Mouse (Mus musculus): ENCODE measurements at regions not wholly inside any gene's neighbourhood (a gene's known extent, or its start where the extent isn't known, plus 50 kb on each side); places are given as distances from the start of the nearest gene placed in this dataset.

- TF ChIP-seq NELFE (IDR thresholded peaks at IDR 0.05; ENCODE audit: low read depth, low read length) (no peak), POLR2AphosphoS5 (IDR thresholded peaks at IDR 0.05; ENCODE audit: borderline replicate concordance, low read depth, low read length) (no peak), ELF1 (IDR thresholded peaks at IDR 0.05; ENCODE audit: low read depth, low read length) (no peak), RCOR1 (IDR thresholded peaks at IDR 0.05; ENCODE audit: low read depth, low read length) (no peak), ZNF384 (IDR thresholded peaks at IDR 0.05; ENCODE audit: low read depth, low read length) (no peak), TBP (IDR thresholded peaks at IDR 0.05; ENCODE audit: low read depth, low read length) (no peak)
- no peak for DNase-seq (ENCODE audit: low read depth, low spot score)
- no peak overlapping the region for H3K4me3 ChIP-seq (ENCODE audit: control insufficient read depth in 1 of 2, insufficient read depth in 1 of 2, low read depth in 2 of 2, low read length in 2 of 2)
- no peaks in the 10 kb centered on the region for H3K36me3 ChIP-seq (ENCODE audit: control insufficient read depth in 1 of 2, insufficient read depth in 2 of 2, low read length in 2 of 2)
- H3K27ac ChIP-seq (ENCODE audit: control insufficient read depth, low read depth, low read length), result no peak overlapping the region
- no peaks in the 10 kb centered on the region for H3K27me3 ChIP-seq (ENCODE audit: control insufficient read depth in 1 of 2, insufficient read depth in 2 of 2, low read length in 2 of 2)
- no peak overlapping the region for H3K9ac ChIP-seq (ENCODE audit: control insufficient read depth, low read depth, low read length, poor library complexity, severe bottlenecking)
- no peaks in the 10 kb centered on the region for H3K9me3 ChIP-seq (replicated peaks; ENCODE audit: insufficient read depth, low read length)
- H3K4me1 ChIP-seq (ENCODE audit: control insufficient read depth in 1 of 2, insufficient read depth in 2 of 2, low read length in 2 of 2), result no peaks in the 10 kb centered on the region
- H3K79me2 ChIP-seq (ENCODE audit: control insufficient read depth, insufficient read depth, low read length, poor library complexity), result no peaks in the 10 kb centered on the region
These were observed 290.6 kb upstream of the 4931429L15Rik start for GRCm38 (mm10) chr9:46610101-46611005.

DNA sequence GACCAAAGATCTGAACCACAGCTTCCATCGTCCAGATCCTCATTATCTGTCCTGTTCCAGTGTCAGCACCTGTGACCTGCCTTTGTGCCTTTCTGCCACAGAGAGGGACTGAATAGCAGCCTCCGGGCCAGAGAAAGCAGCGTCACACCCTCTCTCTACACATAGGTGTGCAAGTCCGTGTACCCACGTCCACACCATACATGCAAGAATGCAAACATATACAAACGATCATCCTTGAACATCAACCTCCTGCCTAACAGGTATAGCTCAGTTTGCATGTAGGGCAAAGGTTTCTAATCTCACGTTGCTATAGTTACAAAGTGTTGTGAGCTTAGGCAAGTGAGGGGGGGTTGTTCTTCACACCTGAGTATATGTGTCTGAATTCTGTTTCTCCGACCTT is 288.9 kb upstream of the 4931429L15Rik start:
- Histone ChIP-seq H3K4me1 (ENCODE audit: control insufficient read depth in 1 of 2, insufficient read depth in 2 of 2, low read length in 2 of 2) (no peaks in the 10 kb centered on the region), H3K79me2 (ENCODE audit: control insufficient read depth, insufficient read depth, low read length, poor library complexity) (no peaks in the 10 kb centered on the region)

More for the DNA sequence above, 288.9 kb upstream of the 4931429L15Rik start:
- H3K9me3 ChIP-seq (replicated peaks; ENCODE audit: insufficient read depth, low read length), result no peaks in the 10 kb centered on the region
- DNase-seq (ENCODE audit: low read depth, low spot score), result no peak
- no peak overlapping the region for H3K4me3 ChIP-seq (ENCODE audit: control insufficient read depth in 1 of 2, insufficient read depth in 1 of 2, low read depth in 2 of 2, low read length in 2 of 2)
- H3K9ac ChIP-seq (ENCODE audit: control insufficient read depth, low read depth, low read length, poor library complexity, severe bottlenecking), result no peak overlapping the region
- no peaks in the 10 kb centered on the region for H3K36me3 ChIP-seq (ENCODE audit: control insufficient read depth in 1 of 2, insufficient read depth in 2 of 2, low read length in 2 of 2)
- no peak overlapping the region for H3K27ac ChIP-seq (ENCODE audit: control insufficient read depth, low read depth, low read length)
- TF ChIP-seq NELFE (IDR thresholded peaks at IDR 0.05; ENCODE audit: low read depth, low read length), result no peak
- TF ChIP-seq KAT2A (conservative IDR thresholded peaks at IDR 0.05; ENCODE audit: low read depth, low read length), result no peak
- TF ChIP-seq ETS1 (IDR thresholded peaks at IDR 0.05; ENCODE audit: low read depth, low read length), result no peak
- TF ChIP-seq E2F4 (IDR thresholded peaks at IDR 0.05; ENCODE audit: borderline replicate concordance, low read depth, low read length), result no peak
- no peak for TF ChIP-seq JUND (IDR thresholded peaks at IDR 0.05; ENCODE audit: low read depth, low read length)
- no peak for TF ChIP-seq POLR2A (IDR thresholded peaks at IDR 0.05; ENCODE audit: control insufficient read depth in 1 of 2, insufficient read depth in 1 of 2, low read depth in 1 of 2, low read length in 2 of 2, poor library complexity in 1 of 2)
- TF ChIP-seq CTCF (IDR thresholded peaks at IDR 0.05 in 2 of 3, conservative IDR thresholded peaks at IDR 0.05 in 1 of 3; ENCODE audit: control insufficient read depth in 1 of 3, insufficient read depth in 1 of 3, low read depth in 2 of 3, low read length in 3 of 3, poor library complexity in 1 of 3, severe bottlenecking in 1 of 3), result no peak
- TF ChIP-seq SMC3 (IDR thresholded peaks at IDR 0.05; ENCODE audit: low read depth, low read length), result no peak
- TF ChIP-seq BHLHE40 (IDR thresholded peaks at IDR 0.05; ENCODE audit: borderline replicate concordance, low read depth, low read length), result no peak
- no peak for TF ChIP-seq ZC3H11A (IDR thresholded peaks at IDR 0.05; ENCODE audit: low read depth, low read length)
- no peak for TF ChIP-seq SIN3A (IDR thresholded peaks at IDR 0.05; ENCODE audit: low read length)
- no peak for TF ChIP-seq ZNF384 (IDR thresholded peaks at IDR 0.05; ENCODE audit: low read depth, low read length)
- TF ChIP-seq MAZ (IDR thresholded peaks at IDR 0.05; ENCODE audit: low read depth, low read length), result no peak
- no peak for TF ChIP-seq ELF1 (IDR thresholded peaks at IDR 0.05; ENCODE audit: low read depth, low read length)
- no peak for TF ChIP-seq MEF2A (IDR thresholded peaks at IDR 0.05; ENCODE audit: extremely low read depth, insufficient replicate concordance, low read depth, low read length, poor library complexity, severe bottlenecking)
- TF ChIP-seq ZKSCAN1 (IDR thresholded peaks at IDR 0.05; ENCODE audit: low read depth, low read length), result no peak
- TF ChIP-seq USF2 (IDR thresholded peaks at IDR 0.05; ENCODE audit: borderline replicate concordance in 1 of 2, insufficient read depth in 1 of 2, low read depth in 1 of 2, low read length in 2 of 2), result no peak
- no peak for TF ChIP-seq POLR2AphosphoS5 (IDR thresholded peaks at IDR 0.05; ENCODE audit: borderline replicate concordance, low read depth, low read length)
- H3K27me3 ChIP-seq (ENCODE audit: control insufficient read depth in 1 of 2, insufficient read depth in 2 of 2, low read length in 2 of 2), result no peaks in the 10 kb centered on the region

All from MEL (cell line).